Mouse (Mus musculus) CD4-positive naive resting alpha-beta T cell, adult 76 days (primary cell): ENCODE measurements around the gene Pla2g12a. TPM values are rescaled to one million over a fixed set of nuclear protein-coding genes. Genes with fewer than 3 reads are reported as not detected.

ENCODE experiments used
- total RNA-seq: library from RNA; stranded (reverse); gene quantifications from one replicate; pipeline ENCODE4 v1.2.4, GENCODE M21; 2023

Gene Pla2g12a
- total RNA-seq: 6.9 TPM

GRCm38 (mm10) chr3:129878405-129879021, at the start of gene Pla2g12a:
TSS of gene Pla2g12a (plus strand) at chr3:129878606.

GRCm38 (mm10) chr3:129831035-129831568, 47.3 kb upstream of the Pla2g12a start, which contains the start of gene Gar1:
TSS of gene Gar1 (minus strand) at chr3:129831396.

GRCm38 (mm10) chr3:129835388-129835934, 42.9 kb upstream of the Pla2g12a start, which contains the start of gene Cfi:
TSS of gene Cfi (plus strand) at chr3:129835884.

GRCm38 (mm10) chr3:129901271-129901809, 22.9 kb downstream of the Pla2g12a start, which contains the start of gene Casp6:
TSS of gene Casp6 (plus strand) at chr3:129901425.

Other genes with a start within 250 kb of the Pla2g12a start
- gene Egf, start 123.3 kb upstream of the Pla2g12a start, total RNA-seq: 3.9 TPM
- gene Lrit3, start 74.6 kb upstream of the Pla2g12a start, total RNA-seq: not detected
- gene Rrh, start 56.0 kb upstream of the Pla2g12a start, total RNA-seq: 1.1 TPM
- gene Gar1, start 47.2 kb upstream of the Pla2g12a start, total RNA-seq: 82.9 TPM
- gene Cfi, start 42.7 kb upstream of the Pla2g12a start, total RNA-seq: not detected
- gene Casp6, start 22.8 kb downstream of the Pla2g12a start, total RNA-seq: 15.0 TPM
- 7.5 TPM for gene Mcub, start 91.6 kb downstream of the Pla2g12a start, total RNA-seq
- gene Sec24b, start 182.9 kb downstream of the Pla2g12a start, total RNA-seq: 128 TPM